Mouse (Mus musculus): Measurements from ENCODE around the gene Vegfa.
"Not testable (repeated sequence)": the region's sequence is repeated elsewhere in the genome, so short reads cannot be mapped to it uniquely, and the experiment has no call there.

The Vegfa gene

GRCm38 (mm10) chr17:46003717-46004481, 28.3 kb downstream of the Vegfa start:
- no peak for DNase-seq (ENCODE audit: low read depth in 2 of 2, low spot score in 2 of 2)

GRCm38 (mm10) chr17:45999366-45999940, 32.7 kb downstream of the Vegfa start:
- no peak for DNase-seq (ENCODE audit: low read depth in 2 of 2, low spot score in 2 of 2)

GRCm38 (mm10) chr17:45998363-45998762, 33.8 kb downstream of the Vegfa start:
- no peak for DNase-seq (ENCODE audit: low read depth in 2 of 2, low spot score in 2 of 2)

GRCm38 (mm10) chr17:45996921-45997444, 35.2 kb downstream of the Vegfa start:
- no peak for DNase-seq (ENCODE audit: low read depth in 2 of 2, low spot score in 2 of 2)

- no peak for DNase-seq (ENCODE audit: low read depth in 2 of 2, low spot score in 2 of 2)
Observed at GRCm38 (mm10) chr17:45994281-45994817, 37.8 kb downstream of the Vegfa start.

- no peak for DNase-seq (ENCODE audit: low read depth in 2 of 2, low spot score in 2 of 2)
Observed at GRCm38 (mm10) chr17:45986915-45987314, 45.3 kb downstream of the Vegfa start.

GRCm38 (mm10) chr17:45986374-45986773, 45.8 kb downstream of the Vegfa start:
- DNase-seq (ENCODE audit: low read depth in 2 of 2, low spot score in 2 of 2): no peak

- DNase-seq (ENCODE audit: low read depth in 2 of 2, low spot score in 2 of 2): not testable (repeated sequence)
Observed at GRCm38 (mm10) chr17:45983185-45983584, 49.0 kb downstream of the Vegfa start.

GRCm38 (mm10) chr17:45981841-45982240, 50.3 kb downstream of the Vegfa start:
- DNase-seq (ENCODE audit: low read depth in 2 of 2, low spot score in 2 of 2): no peak

GRCm38 (mm10) chr17:45979025-45979805, 53.0 kb downstream of the Vegfa start:
- no peak for DNase-seq (ENCODE audit: low read depth in 2 of 2, low spot score in 2 of 2)

GRCm38 (mm10) chr17:45974461-45974860, 57.7 kb downstream of the Vegfa start:
- peak in 1 of 2 experiments; percentile 6 for DNase-seq (ENCODE audit: low read depth in 2 of 2, low spot score in 2 of 2)

GRCm38 (mm10) chr17:45973214-45973613, 59.0 kb downstream of the Vegfa start:
- DNase-seq (ENCODE audit: low read depth in 2 of 2, low spot score in 2 of 2): no peak

GRCm38 (mm10) chr17:45972405-45972804, 59.8 kb downstream of the Vegfa start:
- DNase-seq (ENCODE audit: low read depth in 2 of 2, low spot score in 2 of 2): no peak

GRCm38 (mm10) chr17:45971800-45972199, 60.4 kb downstream of the Vegfa start:
- no peak for DNase-seq (ENCODE audit: low read depth in 2 of 2, low spot score in 2 of 2)

- DNase-seq (ENCODE audit: low read depth in 2 of 2, low spot score in 2 of 2): no peak
Observed at GRCm38 (mm10) chr17:45970741-45971550, 61.2 kb downstream of the Vegfa start.

- DNase-seq (ENCODE audit: low read depth in 2 of 2, low spot score in 2 of 2): no peak
Observed at GRCm38 (mm10) chr17:45969596-45969995, 62.6 kb downstream of the Vegfa start.

GRCm38 (mm10) chr17:45968341-45968740, 63.8 kb downstream of the Vegfa start:
- DNase-seq (ENCODE audit: low read depth in 2 of 2, low spot score in 2 of 2): no peak
